Mouse (Mus musculus): Measurements from ENCODE around the gene Noxred1.

DNA sequence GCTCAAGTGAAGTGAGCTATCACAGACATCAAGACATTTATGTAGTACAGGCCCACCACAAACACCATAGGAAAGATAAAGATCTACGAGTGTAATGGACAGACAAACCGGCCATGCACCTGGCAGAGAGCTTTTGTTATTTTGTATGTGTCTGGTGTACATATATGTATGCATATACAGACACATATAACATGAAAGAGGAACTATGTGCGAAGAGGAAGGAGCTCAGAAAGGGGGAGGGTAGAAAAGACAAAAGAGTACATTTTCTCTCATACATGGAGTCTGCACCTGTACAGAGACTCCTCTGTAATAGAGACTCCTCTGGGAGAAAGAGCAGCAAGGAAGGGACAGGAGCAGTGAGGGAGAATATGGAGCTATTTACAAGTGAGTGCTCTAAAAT lies 45.5 kb downstream of the Noxred1 start:
- TF ChIP-seq CTCF (IDR thresholded peaks at IDR 0.05) (no peak), EP300 (IDR thresholded peaks at IDR 0.05; ENCODE audit: insufficient read depth, low read depth, low read length) (no peak)

All from heart, adult 2 months (tissue).